14 mouse cellular contexts compared by ENCODE assay signal in genomic region chr3:142773538-142774191, GRCm38 (mm10). TPM values are rescaled to one million over a fixed set of nuclear protein-coding genes. Genes with fewer than 3 reads are reported as not detected.
DNase-seq lines count a peak whose midpoint lies in the region; ATAC-seq and TF ChIP-seq lines count a peak whose summit lies in the region.
"Had no signal": no experiment of that assay in that cellular context is flagged by ENCODE, and none has a peak within 500 bp of the region (broad histone marks: within the 10 kb centered on the region; RNA-seq: fewer than 3 reads in every experiment).

No protein-coding gene starts in this region.

- no peak for ATAC-seq in kidney, postnatal 0 days (replicated peaks; ENCODE audit: low FRiP score, low read depth)
- no peak for ATAC-seq in kidney, embryonic 15.5 days (replicated peaks; ENCODE audit: low FRiP score)
- peak; percentile 52 for ATAC-seq in G1E (ENCODE audit: extremely low read depth, insufficient number of reproducible peaks, low FRiP score, poor library complexity, severe bottlenecking)
- no peak for ATAC-seq in Patski
- peak; percentile 24; the same call in 1 of the 2 replicates for ATAC-seq in liver, embryonic 14.5 days (ENCODE audit: insufficient read depth)
- no peak for ATAC-seq in forebrain, embryonic 15.5 days (replicated peaks)

- 0 out of 2 replicates have a peak, but pooled peaks have one; percentile 15 for TF ChIP-seq EP300 in liver, embryonic 14.5 days (IDR thresholded peaks at IDR 0.05; ENCODE audit: low read depth)

- 73% methylated on average over 4 of the region's 4 CpGs for WGBS in kidney, postnatal 0 days
- WGBS in kidney, embryonic 15.5 days: 69% methylated on average over 4 of the region's 4 CpGs
- 42% methylated on average over 4 of the region's 4 CpGs for WGBS in liver, embryonic 14.5 days (ENCODE audit: insufficient replicate concordance)
- 89% methylated on average over 4 of the region's 4 CpGs for WGBS in forebrain, embryonic 15.5 days

- no peak overlapping the region for H3K27ac ChIP-seq in kidney, postnatal 0 days
- H3K27ac ChIP-seq in kidney, embryonic 15.5 days: no peak overlapping the region
- no peak overlapping the region for H3K27ac ChIP-seq in liver, embryonic 14.5 days
- no peak overlapping the region for H3K27ac ChIP-seq in forebrain, embryonic 15.5 days (replicated peaks)
- H3K27ac ChIP-seq: liver, embryonic 15.5 days had no signal

- H3K4me1 ChIP-seq in kidney, postnatal 0 days (replicated peaks; ENCODE audit: insufficient read depth, low read length): no peaks in the 10 kb centered on the region
- no peaks in the 10 kb centered on the region for H3K4me1 ChIP-seq in kidney, embryonic 15.5 days
- H3K4me1 ChIP-seq in G1E (ENCODE audit: insufficient read depth, low read depth, low read length): peaks cover 49% of the 10 kb centered on the region
- peaks cover 10 to 17% of the 10 kb centered on the region in 2 experiments for H3K4me1 ChIP-seq in liver, embryonic 14.5 days (replicated peaks; ENCODE audit: control insufficient read depth in 2 of 2, insufficient read depth in 2 of 2, low read length in 1 of 2)
- H3K4me1 ChIP-seq in forebrain, embryonic 15.5 days: no peaks in the 10 kb centered on the region

- CTCF ChIA-PET in Patski (lab: Charles Lee): interaction anchor here (1.1 to 2.1 kb wide), 2 partner anchors 9 to 13 kb away, joined by 3 to 7 read pairs; no protein-coding TSS in a partner anchor

- H3K36me3 ChIP-seq in kidney, postnatal 0 days (ENCODE audit: insufficient read depth, low read length): 0 out of 2 replicates have a peak, but pooled peaks cover 20% of the 10 kb centered on the region
- peaks cover 69% of the 10 kb centered on the region for H3K36me3 ChIP-seq in kidney, embryonic 15.5 days
- peaks cover 79% of the 10 kb centered on the region for H3K36me3 ChIP-seq in G1E (replicated peaks)
- H3K36me3 ChIP-seq in liver, embryonic 14.5 days (replicated peaks; ENCODE audit: control insufficient read depth, insufficient read depth, low read depth): peaks cover 26% of the 10 kb centered on the region
- peaks cover 26% of the 10 kb centered on the region for H3K36me3 ChIP-seq in forebrain, embryonic 15.5 days

- no peak overlapping the region for H3K9ac ChIP-seq in kidney, postnatal 0 days (ENCODE audit: low read depth, low read length)
- no peak overlapping the region for H3K9ac ChIP-seq in kidney, embryonic 15.5 days
- H3K9ac ChIP-seq in liver, embryonic 14.5 days (replicated peaks): no peak overlapping the region
- H3K9ac ChIP-seq in forebrain, embryonic 15.5 days (replicated peaks): no peak overlapping the region
- H3K9ac ChIP-seq: heart, embryonic 12.5 days; liver, embryonic 15.5 days had no signal

- H3K27me3 ChIP-seq in kidney, postnatal 0 days (ENCODE audit: insufficient read depth, low read length): no peaks in the 10 kb centered on the region
- H3K27me3 ChIP-seq in kidney, embryonic 15.5 days: no peaks in the 10 kb centered on the region
- no peaks in the 10 kb centered on the region for H3K27me3 ChIP-seq in G1E (ENCODE audit: insufficient read depth, low read length)
- H3K27me3 ChIP-seq in Patski: no peaks in the 10 kb centered on the region
- H3K27me3 ChIP-seq in liver, embryonic 14.5 days (ENCODE audit: control insufficient read depth, insufficient read depth, low read length): no peaks in the 10 kb centered on the region
- no peaks in the 10 kb centered on the region for H3K27me3 ChIP-seq in forebrain, embryonic 15.5 days
- H3K27me3 ChIP-seq: heart, embryonic 12.5 days; liver, embryonic 15.5 days; megakaryocyte, embryonic 14.5 days had no signal

- H3K9me3 ChIP-seq in kidney, postnatal 0 days (replicated peaks; ENCODE audit: low read length): no peaks in the 10 kb centered on the region
- H3K9me3 ChIP-seq in kidney, embryonic 15.5 days (replicated peaks): no peaks in the 10 kb centered on the region
- no peaks in the 10 kb centered on the region for H3K9me3 ChIP-seq in G1E (replicated peaks)
- H3K9me3 ChIP-seq in liver, embryonic 14.5 days (ENCODE audit: control insufficient read depth, low read length): no peaks in the 10 kb centered on the region
- no peaks in the 10 kb centered on the region for H3K9me3 ChIP-seq in forebrain, embryonic 15.5 days
- H3K9me3 ChIP-seq: heart, embryonic 12.5 days; liver, embryonic 15.5 days; megakaryocyte, embryonic 14.5 days had no signal

- no peak overlapping the region for H3K4me2 ChIP-seq in kidney, postnatal 0 days (ENCODE audit: low read length)
- H3K4me2 ChIP-seq in kidney, embryonic 15.5 days: no peak overlapping the region
- no peak overlapping the region for H3K4me2 ChIP-seq in liver, embryonic 14.5 days (ENCODE audit: low read depth)
- no peak overlapping the region for H3K4me2 ChIP-seq in forebrain, embryonic 15.5 days (replicated peaks)
- H3K4me2 ChIP-seq: heart, embryonic 12.5 days; liver, embryonic 15.5 days had no signal

- H3K4me3 ChIP-seq in kidney, postnatal 0 days (replicated peaks; ENCODE audit: low read depth, low read length): no peak overlapping the region
- no peak overlapping the region for H3K4me3 ChIP-seq in kidney, embryonic 15.5 days (replicated peaks)
- H3K4me3 ChIP-seq in G1E (ENCODE audit: low read depth, low read length): no peak overlapping the region
- H3K4me3 ChIP-seq in liver, embryonic 14.5 days (ENCODE audit: insufficient read depth in 1 of 2, low read depth in 2 of 2, low read length in 2 of 2): no peak overlapping the region
- no peak overlapping the region for H3K4me3 ChIP-seq in forebrain, embryonic 15.5 days
- H3K4me3 ChIP-seq: heart, embryonic 12.5 days; liver, embryonic 15.5 days; megakaryocyte, embryonic 14.5 days had no signal

- no peak for DNase-seq in kidney, postnatal 0 days (ENCODE audit: low spot score)
- no peak for DNase-seq in G1E (ENCODE audit: low spot score)
- DNase-seq in Patski (ENCODE audit: low read depth, low spot score): no peak
- DNase-seq in liver, embryonic 14.5 days (ENCODE audit: low read depth in 3 of 3, low spot score in 3 of 3): no peak
- no peak for DNase-seq in right cerebral cortex, postnatal 10 days (ENCODE audit: low spot score in 2 of 2)
- no peak for DNase-seq in embryo, embryonic 11 days
- DNase-seq: adrenal gland, postnatal 36 days; cerebellum, postnatal 14 days; layer of hippocampus, adult 9-11 months had no signal

- peak; percentile 48; the same call in 1 of the 2 replicates for TF ChIP-seq CTCF in kidney, postnatal 0 days (IDR thresholded peaks at IDR 0.05; ENCODE audit: low read depth)
- TF ChIP-seq CTCF in G1E (IDR thresholded peaks at IDR 0.05; ENCODE audit: low read depth, low read length) (no peak), Patski (IDR thresholded peaks at IDR 0.05) (peak; percentile 28)
- TF ChIP-seq CTCF in liver, embryonic 14.5 days (IDR thresholded peaks at IDR 0.05; ENCODE audit: low read depth): peak; percentile 36; the same call in 1 of the 2 replicates

- POLR2A ChIA-PET in Patski (lab: Charles Lee): no interaction called here

- in situ Hi-C loops in Patski (cut with MboI; ENCODE audit: low pct_unique_long_range_greater_than_20kb): no loop called here

RNA-seq across cellular contexts. Expression of gene Gtf2b, which starts 8.8 kb away (rescaled TPM):
- 79.0 and 84.9 TPM in 2 replicates for polyA plus RNA-seq in kidney, postnatal 0 days (2015; fragmentation: Nextera tagmentation; extraction: Ambion mirVana)
- polyA plus RNA-seq in kidney, embryonic 15.5 days (2015; fragmentation: Nextera tagmentation; extraction: Ambion mirVana): 77.2 and 79.6 TPM in 2 replicates
- total RNA-seq in G1E (2014; fragmentation: Nextera tagmentation) (64.3 and 67.3 TPM in 2 replicates), G1E (2017) (156 and 159 TPM in 2 replicates)
- polyA plus RNA-seq in G1E (2012) (2.5 and 3.4 TPM in 2 replicates), Patski (2021) (93.7 TPM)
- 17.5 and 26.4 TPM in 2 replicates for polyA plus RNA-seq in liver, embryonic 14.5 days (2012; rRNA removed)
- 44.3 and 46.2 TPM in 2 replicates for polyA plus RNA-seq in liver, embryonic 14.5 days (2014; fragmentation: Nextera tagmentation; extraction: Ambion mirVana)
- 91.7 and 93.1 TPM in 2 replicates for polyA plus RNA-seq in forebrain, embryonic 15.5 days (2015; fragmentation: Nextera tagmentation; extraction: Ambion mirVana)

Comparison
In these comparisons a context has a peak if more than half of its experiments do, and no peak if none do; other contexts are left out.
1. ATAC-seq: peak in G1E (single experiment) and liver, embryonic 14.5 days (single experiment); none in kidney, postnatal 0 days (single experiment), kidney, embryonic 15.5 days (single experiment), Patski (single experiment) and forebrain, embryonic 15.5 days (single experiment).